Mouse (Mus musculus): ENCODE results near the gene Tsen54.
"Not testable (repeated sequence)": the region's sequence is repeated elsewhere in the genome, so short reads cannot be mapped to it uniquely, and the experiment has no call there.

Tsen54 gene

GRCm38 (mm10) chr11:115831518-115831917 lies 17.0 kb downstream of the Tsen54 start:
- DNase-seq: no peak

GRCm38 (mm10) chr11:115832064-115832463 lies 17.5 kb downstream of the Tsen54 start:
- no peak for DNase-seq

GRCm38 (mm10) chr11:115832523-115832922 lies 18.0 kb downstream of the Tsen54 start:
- DNase-seq: no peak

DNA sequence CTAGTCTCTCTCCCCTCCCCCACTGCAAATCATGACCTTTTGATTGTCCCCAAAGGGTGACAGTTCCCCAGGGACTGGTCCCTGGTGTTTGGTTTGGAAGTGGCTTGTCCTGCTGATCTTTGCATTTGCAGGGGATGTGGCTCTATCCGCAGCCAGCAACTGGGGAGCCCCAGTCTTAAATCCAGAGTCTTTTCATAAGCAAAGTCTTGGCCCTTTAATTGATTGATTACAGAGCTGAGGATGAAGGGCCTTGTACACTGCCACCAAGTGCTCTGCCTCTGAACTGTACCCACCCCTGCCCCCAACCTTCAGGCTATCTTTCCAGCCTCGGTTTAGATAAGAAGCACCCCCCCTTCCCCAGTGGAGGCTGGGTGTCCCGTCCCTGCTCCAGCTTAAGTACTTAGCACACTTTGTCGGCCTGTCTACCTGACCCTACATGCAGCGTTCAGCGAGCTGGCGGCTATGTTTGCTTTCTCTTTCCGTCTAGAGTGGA lies 18.5 kb downstream of the Tsen54 start:
- no peak for DNase-seq

DNA sequence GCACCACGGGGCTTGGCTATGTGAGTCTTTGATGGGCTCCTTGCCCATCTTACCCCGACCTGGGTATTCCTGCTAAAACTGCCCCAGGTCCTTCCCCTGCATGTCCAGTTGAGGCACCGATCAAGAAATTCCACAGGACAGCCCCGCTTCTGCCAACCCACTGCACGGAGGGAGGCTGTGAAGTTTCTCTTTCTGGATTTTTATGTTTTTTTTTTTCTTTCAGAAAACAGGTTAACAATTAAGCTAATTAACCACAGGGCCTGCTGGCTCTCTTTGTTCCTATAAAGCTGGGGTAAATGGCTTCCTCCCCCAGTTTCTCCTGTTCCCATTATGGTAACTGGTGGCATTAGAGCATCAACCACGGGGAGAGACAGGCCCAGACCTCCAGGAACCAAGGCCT lies 19.5 kb downstream of the Tsen54 start:
- DNase-seq: no peak

DNA sequence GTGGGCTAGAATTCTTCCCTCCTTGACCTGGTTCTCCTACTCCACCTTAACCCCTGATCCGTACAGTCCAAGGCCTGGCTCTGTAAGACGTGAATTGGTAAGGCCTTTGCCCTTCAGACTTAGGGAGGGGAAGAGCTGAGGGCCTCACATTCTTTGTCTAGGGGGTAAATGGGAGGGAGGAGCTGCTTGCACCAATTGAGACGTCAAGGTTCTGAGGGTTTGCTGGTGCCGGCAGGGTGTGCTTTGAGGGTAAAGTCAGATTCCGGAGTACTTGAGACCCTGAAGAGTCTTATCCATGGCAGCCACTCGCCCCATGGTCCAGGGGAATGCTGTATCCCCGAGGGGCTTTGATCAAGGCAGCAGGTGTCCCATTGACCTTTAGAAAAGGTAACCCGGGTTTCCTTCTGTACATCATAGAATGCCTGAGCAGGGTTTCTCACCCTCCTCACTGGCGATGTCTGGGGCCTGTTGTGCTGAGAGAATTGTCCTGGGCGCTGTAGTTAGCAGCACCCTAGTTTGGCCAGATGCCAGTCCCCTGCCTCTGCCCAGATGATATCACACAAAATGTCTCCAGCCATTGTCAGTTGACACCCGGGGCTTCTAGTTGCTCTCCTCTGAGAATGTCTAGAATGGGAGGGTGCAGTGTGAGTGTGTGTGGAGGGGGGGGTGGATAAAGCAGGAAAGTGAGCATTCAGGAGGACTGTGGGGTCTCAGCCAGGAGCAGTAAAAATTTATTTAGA lies 22.3 kb downstream of the Tsen54 start:
- DNase-seq: no peak

DNA sequence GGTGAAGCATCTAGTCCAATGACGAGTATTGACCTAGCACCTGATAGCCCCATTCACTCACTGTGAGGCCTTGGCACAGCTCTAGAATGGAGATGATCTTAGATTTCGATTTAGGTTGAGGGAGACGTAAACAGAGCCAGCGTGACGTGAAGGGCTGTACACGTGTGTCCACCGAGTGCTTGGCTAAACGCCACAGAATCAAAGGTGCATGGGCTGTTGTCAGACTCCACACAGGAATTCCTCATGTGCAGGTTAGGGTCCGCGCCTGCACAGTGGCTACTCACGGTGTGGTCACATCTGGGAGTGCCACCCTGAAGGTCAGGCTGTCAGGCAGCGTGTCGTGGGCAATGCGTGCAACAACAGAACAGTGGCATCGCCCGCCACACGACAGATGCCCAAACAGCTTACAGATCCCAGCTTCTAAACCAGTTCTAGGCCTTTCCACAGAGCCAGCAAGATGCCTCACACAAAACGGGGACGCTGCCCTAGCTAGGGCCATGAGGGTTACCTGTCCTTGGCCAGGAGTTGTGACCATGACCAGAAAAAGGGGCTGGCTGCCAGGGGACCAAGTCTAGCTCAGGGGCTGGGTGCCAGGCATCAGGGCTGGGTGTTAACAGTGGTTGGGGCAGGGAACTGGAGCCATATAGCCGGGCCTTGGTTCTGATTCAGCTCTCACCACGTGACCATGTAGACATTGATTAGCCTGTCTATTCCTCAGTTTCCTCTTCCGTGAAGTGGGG lies 23.3 kb downstream of the Tsen54 start:
- DNase-seq: no peak

DNA sequence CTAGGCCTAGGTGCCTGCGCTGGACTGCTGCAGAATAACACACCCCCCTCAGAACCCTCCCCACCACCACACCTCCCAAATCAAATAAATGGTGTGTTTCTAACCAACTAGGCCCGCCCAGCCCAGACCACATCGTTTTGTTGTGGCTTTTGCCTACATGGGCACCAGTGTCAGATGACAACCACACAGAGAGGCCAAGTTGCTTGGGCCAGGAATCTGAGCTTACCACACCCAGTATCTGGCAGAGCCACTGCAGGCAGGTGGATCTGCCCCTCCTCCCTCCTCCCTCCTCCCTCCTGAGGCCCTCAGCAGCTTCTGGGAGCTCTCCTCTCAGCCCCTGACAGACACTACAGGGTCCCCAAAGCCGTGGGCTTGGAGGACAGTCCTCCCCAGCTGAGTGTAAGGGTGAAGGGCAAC lies 24.4 kb downstream of the Tsen54 start:
- DNase-seq: no peak

DNA sequence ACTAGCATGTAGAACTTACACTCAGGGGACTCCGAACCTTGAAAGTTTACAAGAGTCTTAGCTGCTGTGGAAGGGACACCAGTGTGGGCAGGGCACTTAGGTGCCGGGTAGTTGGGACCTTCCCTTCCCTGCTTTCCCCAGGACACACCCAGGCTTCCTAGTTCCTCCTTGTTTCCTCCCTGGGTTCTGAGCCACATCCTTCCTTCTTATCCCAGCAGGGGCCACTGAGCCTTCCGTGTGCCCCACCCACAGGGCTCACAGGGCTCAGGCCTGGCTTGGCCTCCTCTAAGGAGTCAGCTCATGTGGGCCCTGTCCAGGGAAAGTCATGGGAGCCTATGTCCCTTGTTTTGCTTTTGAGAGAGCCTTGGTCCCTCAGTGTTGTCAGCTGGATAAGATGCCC lies 25.2 kb downstream of the Tsen54 start:
- DNase-seq: no peak

- DNase-seq: no peak
These were observed 26.5 kb downstream of the Tsen54 start for GRCm38 (mm10) chr11:115841044-115841443.

DNA sequence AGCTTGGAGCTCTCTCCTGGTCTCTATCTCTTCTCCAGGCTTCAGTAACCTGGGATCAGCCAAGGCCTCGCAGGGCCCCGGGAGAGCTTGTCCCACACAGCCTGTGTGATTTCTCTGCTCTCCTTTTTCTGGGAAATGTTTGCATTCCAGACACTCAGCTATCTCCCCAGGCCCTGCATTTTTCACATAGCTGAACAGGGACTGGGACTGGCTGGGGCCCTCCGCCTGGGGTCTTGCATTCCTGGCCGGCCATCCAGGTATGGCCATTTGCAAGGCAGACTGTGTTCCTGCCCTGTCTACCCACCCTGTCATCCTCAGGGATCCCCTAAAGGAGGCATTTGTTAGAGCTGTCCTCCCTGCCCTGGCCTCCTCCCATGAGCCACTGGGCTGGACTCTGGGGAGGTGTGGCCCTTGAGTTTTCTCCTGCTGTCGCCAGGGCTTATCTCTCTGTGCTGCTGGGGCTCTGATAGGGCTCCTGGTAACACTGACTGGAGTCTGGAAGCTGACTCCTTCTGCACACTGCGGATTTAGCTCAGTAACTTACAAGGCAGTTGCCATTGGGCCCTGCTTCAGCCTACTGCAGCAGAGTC lies 27.5 kb downstream of the Tsen54 start:
- DNase-seq: no peak

- DNase-seq: no peak
These were observed 28.8 kb downstream of the Tsen54 start for GRCm38 (mm10) chr11:115843141-115843890.

- DNase-seq: no peak
These were observed 29.3 kb downstream of the Tsen54 start for GRCm38 (mm10) chr11:115843891-115844239.

DNA sequence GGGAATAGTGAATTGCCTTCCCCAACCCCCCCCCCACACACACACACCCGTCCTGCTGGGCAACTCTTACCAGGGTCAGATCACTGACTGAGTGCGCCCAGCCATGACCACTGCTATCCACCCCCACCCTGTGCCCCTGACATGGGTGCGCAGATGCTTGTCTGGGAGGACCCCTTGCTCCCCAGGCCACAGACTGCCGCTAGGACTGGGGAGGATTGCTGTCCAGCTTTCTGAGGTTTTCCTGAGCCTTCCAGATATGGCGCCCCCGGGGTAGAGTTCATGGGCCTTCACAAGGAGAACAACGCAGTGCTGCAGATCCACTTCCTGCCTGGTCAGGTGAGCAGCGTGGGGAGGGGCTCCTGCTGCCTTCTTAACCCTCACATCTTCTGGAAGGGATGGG lies 29.7 kb downstream of the Tsen54 start:
- DNase-seq: no peak

GRCm38 (mm10) chr11:115845819-115846218 lies 31.3 kb downstream of the Tsen54 start:
- DNase-seq: no peak

DNA sequence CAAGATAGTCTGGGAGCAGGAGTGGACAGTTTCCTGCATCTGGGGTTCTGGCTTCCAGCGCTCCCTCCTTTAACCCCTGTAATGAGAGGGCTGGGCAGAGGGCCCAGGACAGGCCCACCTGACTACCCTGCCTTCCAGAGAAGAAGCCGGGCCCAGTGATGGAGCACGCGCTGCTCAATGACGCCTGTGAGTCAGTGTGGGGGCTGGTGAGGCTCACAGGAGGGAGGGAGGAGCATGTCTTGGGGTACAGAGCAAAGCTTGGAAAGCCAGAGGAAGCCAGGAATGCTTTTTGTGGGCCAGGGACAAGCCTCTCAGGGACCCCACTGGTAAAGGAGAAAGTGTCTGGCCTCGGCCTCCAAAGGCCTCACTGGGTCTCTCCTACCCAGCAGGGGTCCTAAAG lies 40.1 kb downstream of the Tsen54 start:
- no peak for DNase-seq

DNA sequence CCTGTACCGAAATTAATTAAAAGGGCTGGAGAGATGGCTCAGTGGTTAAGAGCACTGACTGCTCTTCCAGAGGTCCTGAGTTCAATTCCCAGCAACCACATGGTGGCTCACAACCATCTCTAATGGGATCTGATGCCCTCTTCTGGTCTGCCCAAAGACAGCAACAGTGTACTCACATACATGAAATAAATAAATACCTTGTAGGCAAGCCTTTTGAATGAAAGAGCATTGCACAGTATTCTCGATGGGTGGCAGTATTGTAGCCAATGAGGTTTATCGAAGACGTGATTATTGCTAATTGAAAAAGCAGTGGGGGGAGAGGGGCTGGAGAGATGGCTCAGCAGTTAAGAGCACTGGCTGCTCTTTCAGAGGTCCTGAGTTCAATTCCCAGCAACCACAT lies 42.6 kb downstream of the Tsen54 start:
- DNase-seq: not testable (repeated sequence)

DNA sequence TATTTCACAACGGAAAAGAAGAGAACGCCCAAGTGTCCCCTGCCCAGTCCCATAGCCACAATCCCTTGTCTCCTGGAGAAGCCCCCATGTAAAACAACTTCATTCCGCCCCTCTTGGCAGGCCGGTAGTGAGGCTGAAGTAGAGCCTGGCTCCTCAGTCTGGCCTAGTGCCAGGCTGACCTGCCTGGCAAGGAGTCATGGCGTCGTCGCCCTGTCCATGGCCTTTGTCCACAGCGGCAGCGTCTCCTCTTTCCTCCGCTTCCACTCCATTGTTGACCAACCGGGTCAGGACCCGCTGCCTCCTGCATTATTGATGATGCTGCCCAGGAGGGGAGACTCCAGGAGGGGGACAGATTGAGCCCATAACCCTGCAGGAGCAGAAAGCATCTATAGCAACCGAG lies 43.4 kb downstream of the Tsen54 start:
- DNase-seq: no peak

DNA sequence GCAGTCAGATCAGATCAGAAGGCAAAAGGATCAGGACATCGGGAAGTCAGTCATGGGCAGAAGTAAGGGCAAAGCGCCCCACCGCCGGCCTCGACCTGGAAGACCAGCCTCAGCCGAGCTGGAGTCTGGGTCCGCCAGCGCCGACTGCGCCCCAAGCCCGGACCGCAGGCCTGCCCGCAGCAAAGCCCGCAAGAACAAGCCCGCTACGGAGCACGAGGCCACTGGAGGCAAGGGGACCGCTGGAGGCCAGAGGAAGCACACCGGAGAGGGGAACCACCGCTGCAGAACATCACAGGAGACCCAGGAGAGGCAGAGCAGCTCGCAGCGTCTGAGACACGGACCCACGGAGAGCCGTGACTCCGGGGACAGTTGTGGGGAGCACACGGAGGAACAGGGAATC lies 43.8 kb downstream of the Tsen54 start, which contains the start of gene Myo15b:
Myo15b (plus strand) TSS at position 53 of the 400 bp plus-strand sequence.
- DNase-seq: no peak

DNA sequence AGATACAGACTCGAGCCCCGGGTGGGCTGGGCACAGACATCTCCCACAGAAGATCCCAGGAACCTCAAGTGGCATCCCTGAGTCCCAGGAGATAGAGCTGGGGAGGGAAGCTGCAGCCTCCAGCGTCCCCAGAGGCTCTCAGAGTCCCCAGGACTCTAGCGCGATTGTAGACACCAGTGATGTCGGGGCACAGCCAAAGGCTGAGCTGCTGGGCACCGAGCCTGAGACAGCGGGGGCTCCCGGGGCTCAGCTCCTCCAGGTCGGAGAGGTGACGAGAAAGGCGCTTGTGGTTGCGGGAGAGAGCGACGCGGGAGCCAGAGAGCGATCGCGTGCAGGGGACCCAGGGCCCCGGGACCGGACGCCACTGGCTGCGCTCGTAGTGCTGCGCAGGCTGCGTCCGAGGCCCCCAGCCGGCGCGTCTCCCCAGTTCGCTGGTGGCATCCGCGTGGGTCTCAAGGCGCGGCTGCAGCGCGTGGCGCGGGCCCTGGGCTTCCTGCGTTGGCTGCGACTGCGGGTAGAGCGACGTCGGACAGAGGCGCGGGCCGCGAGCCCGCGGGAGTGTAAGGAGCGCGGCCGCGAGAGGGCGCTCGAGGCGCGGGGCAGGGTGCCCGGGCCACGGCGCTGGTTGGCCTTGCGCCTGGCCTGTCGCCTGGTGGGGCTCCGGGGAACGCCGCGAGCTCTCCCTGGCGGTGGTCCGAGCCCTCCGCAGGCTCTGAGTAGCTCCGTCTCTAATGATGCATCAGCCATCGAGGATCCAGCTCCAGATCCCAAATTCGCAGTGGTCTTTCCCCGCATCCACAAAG lies 44.8 kb downstream of the Tsen54 start:
- peak; percentile 48 to 79 for DNase-seq

GRCm38 (mm10) chr11:115863895-115864294 lies 49.4 kb downstream of the Tsen54 start:
- no peak for DNase-seq

DNA sequence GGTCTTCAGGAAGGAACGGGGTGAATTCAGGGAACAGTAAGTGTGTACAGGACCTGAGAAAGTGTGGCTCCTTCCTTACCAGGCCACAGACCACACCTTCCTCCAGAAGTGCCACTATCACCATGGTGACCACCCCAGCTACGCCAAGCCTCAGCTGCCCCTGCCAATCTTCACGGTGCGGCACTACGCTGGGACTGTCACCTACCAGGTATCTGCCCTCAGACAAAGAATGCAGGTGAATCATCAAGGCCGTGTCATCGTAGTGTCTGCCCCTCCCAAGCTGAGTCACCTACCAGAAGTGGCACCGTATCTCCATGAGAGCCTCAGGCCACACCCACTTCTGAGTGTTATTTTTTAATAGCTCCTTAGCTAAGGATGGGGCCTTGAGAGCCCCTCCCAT lies 54.9 kb downstream of the Tsen54 start:
- DNase-seq: no peak

Measured in cerebellum, adult 18-20 months (tissue).